Mouse (Mus musculus) MEL (cell line): ENCODE results near the gene Gsta4.
"Not testable (repeated sequence)": the region's sequence is repeated elsewhere in the genome, so short reads cannot be mapped to it uniquely, and the experiment has no call there.

Experiments
- CTCF ChIP-seq, 3 experiments: IDR thresholded peaks in 2 of 3; conservative IDR thresholded peaks in 1 of 3; 2 replicates each; pipeline ENCODE4 v1.5.1; 2011 to 2012; ENCODE audit warnings: low read length in 3 of 3, low read depth in 2 of 3, mild to moderate bottlenecking in 2 of 3, improper control_type of control experiment in 1 of 3, inconsistent platforms in 1 of 3, mixed read lengths in 1 of 3, moderate library complexity in 1 of 3; ENCODE audit not compliant: control insufficient read depth in 1 of 3, insufficient read depth in 1 of 3, poor library complexity in 1 of 3, severe bottlenecking in 1 of 3
- GATA1 ChIP-seq: IDR thresholded peaks from 2 replicates; pipeline ENCODE4 v1.6.1; 2011; ENCODE audit warnings: low read depth, low read length, improper control_type of control experiment
- HCFC1 ChIP-seq: IDR thresholded peaks from 2 replicates; pipeline ENCODE4 v1.6.1; 2012; ENCODE audit warnings: low read depth, mild to moderate bottlenecking, inconsistent platforms, low read length, improper control_type of control experiment, moderate library complexity
- MYC ChIP-seq: IDR thresholded peaks from 2 replicates; pipeline ENCODE4 v1.6.1; 2011; ENCODE audit warnings: low read depth, mild to moderate bottlenecking, low read length, improper control_type of control experiment, moderate library complexity
- NRF1 ChIP-seq: IDR thresholded peaks from 2 replicates; pipeline ENCODE4 v1.6.1; 2014; ENCODE audit warnings: low read depth, mild to moderate bottlenecking, inconsistent platforms, low read length, improper control_type of control experiment, moderate library complexity; ENCODE audit not compliant: poor library complexity, insufficient read depth, severe bottlenecking
- POLR2A ChIP-seq, 2 experiments: IDR thresholded peaks; 2 replicates each; pipeline ENCODE4 v1.6.1; 2011 to 2012; ENCODE audit warnings: low read length in 2 of 2, mild to moderate bottlenecking in 2 of 2, control low read depth in 1 of 2, improper control_type of control experiment in 1 of 2, low read depth in 1 of 2, moderate library complexity in 1 of 2; ENCODE audit not compliant: control insufficient read depth in 1 of 2, insufficient read depth in 1 of 2, poor library complexity in 1 of 2
- POLR2AphosphoS5 ChIP-seq: IDR thresholded peaks from 2 replicates; pipeline ENCODE4 v1.6.1; 2012; ENCODE audit warnings: low read depth, borderline replicate concordance, mild to moderate bottlenecking, inconsistent platforms, low read length, moderate library complexity, mixed read lengths
- SMC3 ChIP-seq: IDR thresholded peaks from 2 replicates; pipeline ENCODE4 v1.6.1; 2011; ENCODE audit warnings: low read depth, low read length, improper control_type of control experiment
- TCF12 ChIP-seq: IDR thresholded peaks from 2 replicates; pipeline ENCODE4 v1.6.1; 2014; ENCODE audit warnings: low read depth, mild to moderate bottlenecking, inconsistent platforms, low read length, improper control_type of control experiment, moderate library complexity
- ZKSCAN1 ChIP-seq: IDR thresholded peaks from 2 replicates; pipeline ENCODE4 v1.6.1; 2012; ENCODE audit warnings: low read depth, mild to moderate bottlenecking, inconsistent platforms, low read length, improper control_type of control experiment, moderate library complexity
- ZMIZ1 ChIP-seq: IDR thresholded peaks from 2 replicates; pipeline ENCODE4 v1.6.1; 2012; ENCODE audit warnings: low read depth, mild to moderate bottlenecking, inconsistent platforms, low read length, improper control_type of control experiment, moderate library complexity
- ZNF384 ChIP-seq: IDR thresholded peaks from 2 replicates; pipeline ENCODE4 v1.6.1; 2012; ENCODE audit warnings: low read depth, mild to moderate bottlenecking, inconsistent platforms, low read length, improper control_type of control experiment

DNA sequence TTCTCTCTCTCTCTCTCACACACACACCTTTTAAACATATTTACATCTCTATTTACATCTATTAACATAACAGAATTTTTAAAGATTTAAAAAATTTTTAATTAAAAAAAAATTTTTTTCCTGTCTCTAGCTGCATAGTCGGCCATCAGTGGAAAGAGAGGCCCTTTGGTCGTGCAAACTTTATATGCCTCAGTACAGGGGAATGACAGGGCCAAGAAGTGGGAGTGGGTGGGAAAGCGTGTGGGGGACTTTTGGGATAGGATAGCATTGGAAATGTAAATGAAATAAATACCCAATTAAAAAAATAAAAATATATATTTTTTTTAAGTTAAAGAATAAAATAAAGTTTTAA is 7.7 kb upstream of the Gsta4 start:
- TF ChIP-seq NRF1; GATA1; CTCF (IDR thresholded peaks at IDR 0.05 in 2 of 3, conservative IDR thresholded peaks at IDR 0.05 in 1 of 3; ENCODE audit: control insufficient read depth in 1 of 3, insufficient read depth in 1 of 3, low read depth in 2 of 3, low read length in 3 of 3, poor library complexity in 1 of 3, severe bottlenecking in 1 of 3); SMC3; ZKSCAN1; MYC; POLR2A (IDR thresholded peaks at IDR 0.05; ENCODE audit: control insufficient read depth in 1 of 2, insufficient read depth in 1 of 2, low read depth in 1 of 2, low read length in 2 of 2, poor library complexity in 1 of 2); ZNF384; POLR2AphosphoS5; ZMIZ1; TCF12; HCFC1: not testable (repeated sequence)
